Mouse (Mus musculus): ENCODE results near the gene Cul7. TPM values are rescaled to one million over a fixed set of nuclear protein-coding genes. Genes with fewer than 3 reads are reported as not detected.

Cul7 gene
- polyA plus RNA-seq, 1 experiment: 23.5 TPM

- DNase-seq (ENCODE audit: low spot score): peak; percentile 87
Measured at GRCm38 (mm10) chr17:46704887-46705835, 55.0 kb downstream of the Cul7 start, which contains the start of gene Ppp2r5d. Ppp2r5d (minus strand) TSS chr17:46705111.

- no peak for DNase-seq (ENCODE audit: low spot score)
Measured at GRCm38 (mm10) chr17:46706375-46707089, 56.4 kb downstream of the Cul7 start.

GRCm38 (mm10) chr17:46710959-46711597, 60.9 kb downstream of the Cul7 start, which contains the start of gene Pex6:
Pex6 (plus strand) TSS chr17:46711463.
- peak; percentile 75 for DNase-seq (ENCODE audit: low spot score)

GRCm38 (mm10) chr17:46711612-46712271, 61.6 kb downstream of the Cul7 start:
- peak; percentile 46 for DNase-seq (ENCODE audit: low spot score)

- DNase-seq (ENCODE audit: low spot score): no peak
Measured at GRCm38 (mm10) chr17:46712442-46712841, 62.3 kb downstream of the Cul7 start.

- no peak for DNase-seq (ENCODE audit: low spot score)
Measured at GRCm38 (mm10) chr17:46713849-46714248, 63.7 kb downstream of the Cul7 start.

Other genes with a start within 250 kb of the Cul7 start
- 0.76 and 1.6 TPM in 2 replicates for gene Crip3, start 221.4 kb upstream of the Cul7 start, polyA plus RNA-seq (2012; rRNA removed)
- not detected in 2 replicates for gene Slc22a7, start 211.9 kb upstream of the Cul7 start, polyA plus RNA-seq (2012; rRNA removed)
- gene Ttbk1, start 162.7 kb upstream of the Cul7 start, polyA plus RNA-seq (2012; rRNA removed): 0.06 and 0.07 TPM in 2 replicates
- gene Dnph1, start 153.6 kb upstream of the Cul7 start, polyA plus RNA-seq (2012; rRNA removed): 6.1 and 7.0 TPM in 2 replicates
- gene Cul9, start 103.9 kb upstream of the Cul7 start, polyA plus RNA-seq (2012; rRNA removed): 22.9 and 29.3 TPM in 2 replicates
- gene Srf, start 94.2 kb upstream of the Cul7 start, polyA plus RNA-seq (2012; rRNA removed): 122 and 145 TPM in 2 replicates
- 14.9 and 21.1 TPM in 2 replicates for gene Ptk7, start 20.8 kb upstream of the Cul7 start, polyA plus RNA-seq (2012; rRNA removed)
- 16.5 and 21.6 TPM in 2 replicates for gene Klc4, start 4.3 kb upstream of the Cul7 start, polyA plus RNA-seq (2012; rRNA removed)
- gene Mrpl2, start 4.1 kb upstream of the Cul7 start, polyA plus RNA-seq (2012; rRNA removed): 49.8 and 54.6 TPM in 2 replicates
- 37.1 and 44.6 TPM in 2 replicates for gene Rrp36, start 24.0 kb downstream of the Cul7 start, polyA plus RNA-seq (2012; rRNA removed)
- gene Mea1, start 28.5 kb downstream of the Cul7 start, polyA plus RNA-seq (2012; rRNA removed): 99.0 and 106 TPM in 2 replicates
- gene Klhdc3, start 30.6 kb downstream of the Cul7 start, polyA plus RNA-seq (2012; rRNA removed): 56.6 and 59.4 TPM in 2 replicates
- gene Ppp2r5d, start 54.8 kb downstream of the Cul7 start, polyA plus RNA-seq (2012; rRNA removed): 42.6 and 46.2 TPM in 2 replicates
- gene Pex6, start 61.1 kb downstream of the Cul7 start, polyA plus RNA-seq (2012; rRNA removed): 30.1 and 34.3 TPM in 2 replicates
- 0.78 and 1.2 TPM in 2 replicates for gene Gnmt, start 78.8 kb downstream of the Cul7 start, polyA plus RNA-seq (2012; rRNA removed)
- gene Cnpy3, start 101.9 kb downstream of the Cul7 start, polyA plus RNA-seq (2012; rRNA removed): 64.3 and 66.7 TPM in 2 replicates
- gene Ptcra, start 113.4 kb downstream of the Cul7 start, polyA plus RNA-seq (2012; rRNA removed): 0.06 TPM in 1 of 2 replicates, not detected in the other
- gene 2310039H08Rik, start 122.3 kb downstream of the Cul7 start, polyA plus RNA-seq (2012; rRNA removed): 38.8 and 48.8 TPM in 2 replicates
- gene Rpl7l1, start 132.3 kb downstream of the Cul7 start, polyA plus RNA-seq (2012; rRNA removed): 66.8 and 70.0 TPM in 2 replicates
- gene Bicral, start 208.1 kb downstream of the Cul7 start, polyA plus RNA-seq (2012; rRNA removed): 9.1 and 15.2 TPM in 2 replicates
- 20.3 and 21.5 TPM in 2 replicates for gene Tbcc, start 240.3 kb downstream of the Cul7 start, polyA plus RNA-seq (2012; rRNA removed)

Data from urinary bladder, adult 2 months (tissue).